Mouse (Mus musculus) hindbrain, embryonic 15.5 days (tissue): ENCODE results near the gene Hbp1. TPM values are rescaled to one million over a fixed set of nuclear protein-coding genes. Genes with fewer than 3 reads are reported as not detected.

Experiments
- ATAC-seq: fragments of 200-750 bp; cut with Nextera tagmentation; 2 replicates; pipeline ENCODE4 v1.8.0; 2017; ENCODE audit warnings: low read depth, moderate number of reproducible peaks, moderate TSS enrichment; ENCODE audit not compliant: low FRiP score
- H3K27ac ChIP-seq: fragments of 300-500 bp; sonication (generic); replicated peaks from 2 replicates; pipeline ENCODE4 v1.5.1; 2015; ENCODE audit warnings: mild to moderate bottlenecking, inconsistent platforms
- H3K27me3 ChIP-seq: fragments of 300-500 bp; sonication (generic); 2 replicates; pipeline ENCODE4 v1.6.1; 2015; ENCODE audit warnings: control low read depth, inconsistent platforms
- H3K36me3 ChIP-seq: fragments of 300-500 bp; sonication (generic); 2 replicates; pipeline ENCODE4 v1.6.1; 2015; ENCODE audit warnings: control low read depth, inconsistent platforms
- H3K4me1 ChIP-seq: fragments of 300-500 bp; sonication (generic); replicated peaks from 2 replicates; pipeline ENCODE4 v1.6.1; 2015; ENCODE audit warnings: control low read depth, inconsistent platforms
- H3K4me2 ChIP-seq: fragments of 300-500 bp; sonication (generic); 2 replicates; pipeline ENCODE4 v1.6.1; 2015; ENCODE audit warnings: moderate library complexity, mild to moderate bottlenecking, inconsistent platforms
- H3K4me3 ChIP-seq: fragments of 300-500 bp; sonication (generic); 2 replicates; pipeline ENCODE4 v1.5.1; 2015; ENCODE audit warnings: mild to moderate bottlenecking, inconsistent platforms
- H3K9ac ChIP-seq: fragments of 300-500 bp; sonication (generic); 2 replicates; pipeline ENCODE4 v1.6.1; 2015; ENCODE audit warnings: inconsistent platforms
- H3K9me3 ChIP-seq: fragments of 300-500 bp; sonication (generic); 2 replicates; pipeline ENCODE4 v1.6.1; 2016; ENCODE audit warnings: control low read depth, inconsistent platforms
- WGBS: fragments of 180-500 bp; shearing (Covaris S2); methylation state at CpG from one replicate; pipeline ENCODE4 v1.1.7; 2015; 5-methylcytosine and 5-hydroxymethylcytosine counted together
- polyA plus RNA-seq: library from polyadenylated mRNA; unstranded; fragments of >200 nt; fragmentation: Nextera tagmentation; extraction: Ambion mirVana; gene quantifications from 2 replicates; pipeline ENCODE4 v1.2.1, GENCODE M21; 2015

The Hbp1 gene
- polyA plus RNA-seq, 1 experiment from 2014 or later = 47.1 TPM

DNA sequence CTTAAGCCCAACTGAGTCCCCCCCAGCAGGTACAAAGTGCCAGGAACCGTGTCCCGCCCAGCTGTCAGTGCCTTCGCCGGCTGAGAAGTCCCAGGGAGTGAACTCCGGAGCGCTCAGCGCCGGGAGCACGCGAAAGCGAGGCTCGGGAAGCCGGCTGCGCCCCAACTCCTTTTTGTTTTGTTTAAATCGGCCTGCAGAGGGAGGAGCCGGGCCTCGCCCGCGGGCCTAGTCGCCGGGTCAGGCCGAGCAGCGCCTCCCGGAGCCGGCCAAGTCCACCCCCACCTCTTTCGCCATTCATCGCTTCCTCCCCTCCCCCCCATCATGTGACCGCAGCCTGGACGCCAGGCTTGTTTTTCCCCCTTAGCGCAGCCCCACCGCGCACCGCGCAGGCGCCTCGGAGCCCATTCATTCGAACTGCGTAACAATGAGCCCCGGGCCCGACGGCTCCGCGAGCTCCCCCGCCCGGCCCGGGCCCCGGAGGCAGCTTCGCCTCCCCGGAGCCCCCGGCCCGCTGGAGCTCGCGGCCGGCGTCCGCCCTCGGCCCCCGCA is 1.1 kb downstream of the Hbp1 start:
- Histone ChIP-seq H3K9me3 (no peaks in the 10 kb centered on the region), H3K4me1 (peaks cover 11% of the 10 kb centered on the region; the same call in 1 of the 2 replicates), H3K27me3 (no peaks in the 10 kb centered on the region), H3K4me3 (peak overlapping the region; percentile 93), H3K9ac (peak overlapping the region; percentile 81), H3K36me3 (no peaks in the 10 kb centered on the region), H3K4me2 (peak overlapping the region; percentile 72), H3K27ac (peak overlapping the region; percentile 97)
- ATAC-seq = peak; percentile 83
- WGBS = 0% methylated on average over 34 of the region's 58 CpGs

DNA sequence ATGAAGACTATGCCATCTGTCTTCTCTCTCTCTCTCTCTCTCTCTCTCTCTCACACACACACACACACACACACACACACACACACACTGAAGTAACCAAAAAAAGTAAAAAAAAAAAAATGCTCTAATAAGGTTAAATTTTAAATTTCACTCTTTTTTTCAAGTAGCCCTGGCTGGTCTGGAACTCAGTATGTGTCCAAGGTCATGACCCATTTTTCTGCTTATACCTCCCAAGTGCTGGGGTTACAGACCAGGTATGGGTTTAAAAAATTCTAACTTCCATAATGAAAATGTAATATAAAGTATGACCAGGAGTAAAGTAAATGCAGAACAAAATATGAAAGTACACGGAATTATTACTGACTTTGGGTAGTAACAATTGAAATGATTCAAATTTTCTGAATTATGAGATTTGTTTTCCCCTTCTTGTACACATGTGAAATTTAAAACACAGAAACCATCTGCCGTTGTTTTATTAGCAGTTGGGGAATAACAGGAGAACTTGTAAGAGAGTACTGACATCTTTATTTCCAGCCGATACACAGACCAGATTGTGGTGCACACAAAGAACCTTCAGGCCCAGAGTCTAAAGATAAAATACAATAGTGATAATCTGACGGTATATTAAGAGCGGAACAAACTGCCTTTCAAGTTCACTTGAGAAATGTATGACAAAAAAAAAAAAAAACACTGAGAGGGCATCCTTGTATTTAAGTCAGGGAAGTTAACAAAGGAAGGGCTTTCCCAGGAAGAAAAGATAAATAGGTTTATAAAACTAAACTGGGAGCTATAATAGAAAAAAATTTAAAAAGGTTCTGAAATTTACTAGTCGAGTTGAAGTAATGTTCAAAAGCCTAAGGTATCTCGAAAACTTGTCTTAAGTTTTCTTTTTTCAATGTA is 2.0 kb downstream of the Hbp1 start:
- 17% methylated on average over 7 of the region's 7 CpGs for WGBS
- H3K27me3 ChIP-seq = no peaks in the 10 kb centered on the region
- peak overlapping the region; percentile 72 for H3K4me2 ChIP-seq
- H3K36me3 ChIP-seq = peaks cover 3% of the 10 kb centered on the region; the same call in 1 of the 2 replicates
- peak overlapping the region; percentile 93 for H3K4me3 ChIP-seq
- peaks cover 11% of the 10 kb centered on the region; the same call in 1 of the 2 replicates for H3K4me1 ChIP-seq
- peak overlapping the region; percentile 81 for H3K9ac ChIP-seq
- H3K9me3 ChIP-seq = no peaks in the 10 kb centered on the region
- peak overlapping the region; percentile 97 for H3K27ac ChIP-seq
- ATAC-seq = no peak

DNA sequence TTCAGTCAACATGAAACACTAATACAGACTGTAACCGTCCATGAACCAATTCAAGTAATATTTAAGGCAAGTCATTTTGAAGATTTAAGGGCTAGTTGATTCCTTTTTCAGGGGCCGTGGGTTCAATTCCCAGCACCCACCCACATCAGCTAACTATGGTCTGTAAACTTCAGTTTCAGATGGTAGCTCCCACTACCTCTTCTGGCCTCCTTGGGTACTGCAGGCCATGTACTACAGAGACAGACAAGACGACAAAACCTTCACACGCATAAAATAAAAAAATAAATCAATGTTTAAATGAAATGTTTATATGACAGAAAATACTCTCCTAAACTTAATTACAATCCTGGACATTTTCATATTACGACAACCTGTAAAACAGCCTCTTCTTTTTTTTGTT is 2.9 kb downstream of the Hbp1 start:
- no peak for ATAC-seq
- no peak overlapping the region for H3K4me3 ChIP-seq

DNA sequence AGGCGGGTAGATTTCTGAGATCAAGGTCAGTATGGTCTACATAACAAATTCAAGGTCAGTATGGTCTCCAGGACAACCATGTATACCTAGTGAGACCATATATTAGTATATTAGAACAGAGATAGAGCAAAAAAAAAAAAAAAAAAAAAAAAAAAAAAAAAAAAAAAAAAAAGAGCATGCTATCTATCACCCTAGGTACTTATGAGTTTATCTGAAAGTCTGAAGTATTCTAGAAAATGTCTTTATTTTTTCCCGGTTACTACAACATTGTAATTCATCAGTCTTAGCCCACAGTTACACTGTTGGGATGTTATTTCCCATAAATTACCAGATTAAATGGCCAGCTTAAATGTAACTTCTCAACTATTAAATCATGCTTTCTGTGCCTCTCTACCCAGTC is 5.9 kb downstream of the Hbp1 start:
- Histone ChIP-seq H3K9ac (no peak overlapping the region), H3K36me3 (peaks cover 20% of the 10 kb centered on the region), H3K4me2 (no peak overlapping the region), H3K27me3 (no peaks in the 10 kb centered on the region), H3K4me3 (no peak overlapping the region), H3K4me1 (peaks cover 7% of the 10 kb centered on the region; the same call in 1 of the 2 replicates), H3K9me3 (no peaks in the 10 kb centered on the region), H3K27ac (no peak overlapping the region)
- WGBS = 96% methylated on average over 2 of the region's 2 CpGs
- no peak for ATAC-seq

More for the DNA sequence above, 2.9 kb downstream of the Hbp1 start:
- H3K4me2 ChIP-seq = no peak overlapping the region
- WGBS = 91% methylated on average over 5 of the region's 5 CpGs
- H3K27me3 ChIP-seq = no peaks in the 10 kb centered on the region
- H3K27ac ChIP-seq = no peak overlapping the region
- H3K9ac ChIP-seq = no peak overlapping the region
- H3K9me3 ChIP-seq = no peaks in the 10 kb centered on the region
- H3K36me3 ChIP-seq = peaks cover 11% of the 10 kb centered on the region
- peaks cover 11% of the 10 kb centered on the region; the same call in 1 of the 2 replicates for H3K4me1 ChIP-seq

DNA sequence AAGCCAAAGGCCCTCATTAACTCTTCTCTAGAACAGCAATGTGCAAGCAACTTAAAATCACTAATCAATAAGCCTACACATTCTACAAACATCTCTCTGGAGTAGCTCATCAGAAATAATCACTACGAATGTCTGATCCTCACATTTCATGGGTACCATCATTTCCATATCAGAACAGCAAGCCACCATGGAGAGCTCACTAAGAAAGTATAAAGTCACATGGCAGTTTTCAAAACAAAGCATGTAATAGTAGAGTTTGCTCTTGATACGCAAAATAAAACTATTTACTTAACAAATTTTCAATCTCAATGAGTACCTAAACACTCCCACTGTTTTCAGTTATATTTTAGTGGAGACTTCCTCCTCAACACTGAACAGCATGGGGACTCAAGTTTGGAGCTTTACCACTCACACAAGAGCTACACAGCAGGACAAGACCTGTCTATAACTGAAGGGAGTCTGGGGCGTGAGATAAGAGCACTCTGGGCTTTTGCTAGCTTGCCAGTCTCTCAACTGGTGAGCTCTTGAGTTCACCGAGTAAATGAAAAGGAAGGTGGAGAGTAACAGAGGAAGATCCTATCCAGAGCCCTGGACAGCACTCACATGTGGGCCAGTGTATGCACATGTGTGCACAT is 7.2 kb downstream of the Hbp1 start:
- H3K36me3 ChIP-seq = peaks cover 33% of the 10 kb centered on the region
- no peaks in the 10 kb centered on the region for H3K27me3 ChIP-seq
- H3K4me3 ChIP-seq = no peak overlapping the region
- ATAC-seq = no peak
- no peak overlapping the region for H3K4me2 ChIP-seq
- WGBS = 95% methylated on average over 4 of the region's 4 CpGs
- H3K9me3 ChIP-seq = no peaks in the 10 kb centered on the region
- H3K4me1 ChIP-seq = peaks cover 4% of the 10 kb centered on the region; the same call in 1 of the 2 replicates
- no peak overlapping the region for H3K9ac ChIP-seq
- H3K27ac ChIP-seq = no peak overlapping the region

DNA sequence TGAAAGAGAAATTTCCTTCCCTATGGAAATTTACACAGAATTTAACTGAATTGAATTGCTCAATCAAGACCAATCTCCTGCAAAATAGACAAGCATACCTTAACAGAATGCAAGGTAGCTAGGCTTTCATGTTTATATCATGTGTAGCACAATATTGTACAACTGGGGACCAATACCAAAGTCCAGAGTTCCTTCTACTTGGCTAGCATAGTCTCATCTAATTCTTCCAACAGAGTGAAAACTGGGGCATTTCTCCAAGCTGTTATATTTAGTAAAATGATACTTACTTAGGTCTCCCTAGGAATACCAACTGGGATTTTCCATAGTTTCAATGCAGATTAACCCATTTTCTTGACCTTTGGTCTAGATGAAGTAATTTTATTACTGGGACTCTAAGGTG is 11.3 kb downstream of the Hbp1 start:
- Histone ChIP-seq H3K4me2 (no peak overlapping the region), H3K4me1 (no peaks in the 10 kb centered on the region), H3K9ac (no peak overlapping the region), H3K36me3 (peaks cover 56% of the 10 kb centered on the region), H3K27ac (no peak overlapping the region), H3K4me3 (no peak overlapping the region), H3K27me3 (no peaks in the 10 kb centered on the region), H3K9me3 (no peaks in the 10 kb centered on the region)
- ATAC-seq = no peak

DNA sequence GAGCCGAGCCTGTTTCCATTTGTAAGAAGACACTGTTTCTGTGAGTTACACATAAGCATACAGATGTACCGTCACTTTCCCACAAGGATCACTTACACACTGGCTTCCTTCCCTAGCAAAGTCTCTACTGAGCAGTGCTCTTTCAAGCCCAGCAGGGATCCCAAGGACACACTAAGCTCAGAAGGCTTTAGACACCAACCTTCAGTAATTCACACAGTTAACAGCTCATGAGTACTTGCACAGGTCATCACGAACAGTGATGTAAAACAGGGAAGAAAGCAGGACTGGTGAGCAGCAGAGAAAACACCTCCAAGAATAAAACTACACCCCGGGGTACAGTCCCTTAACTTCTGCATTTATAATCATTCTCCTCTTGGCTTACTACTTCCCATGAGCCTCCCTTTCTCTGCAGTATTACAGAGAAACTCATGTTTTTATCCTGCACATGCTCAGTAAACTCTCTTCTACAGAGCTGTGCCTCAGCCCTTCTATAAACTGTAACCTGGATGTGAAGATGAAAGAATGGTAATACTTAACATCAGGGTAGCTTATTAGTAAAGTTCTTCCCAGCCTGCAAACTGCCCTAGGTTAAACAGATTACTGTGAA is 11.8 kb downstream of the Hbp1 start:
- no peaks in the 10 kb centered on the region for H3K9me3 ChIP-seq
- H3K36me3 ChIP-seq = peaks cover 55% of the 10 kb centered on the region
- 88% methylated on average over 4 of the region's 4 CpGs for WGBS
- no peaks in the 10 kb centered on the region for H3K4me1 ChIP-seq
- H3K4me2 ChIP-seq = no peak overlapping the region
- no peak overlapping the region for H3K9ac ChIP-seq
- ATAC-seq = no peak
- H3K27ac ChIP-seq = no peak overlapping the region
- no peaks in the 10 kb centered on the region for H3K27me3 ChIP-seq
- H3K4me3 ChIP-seq = no peak overlapping the region

DNA sequence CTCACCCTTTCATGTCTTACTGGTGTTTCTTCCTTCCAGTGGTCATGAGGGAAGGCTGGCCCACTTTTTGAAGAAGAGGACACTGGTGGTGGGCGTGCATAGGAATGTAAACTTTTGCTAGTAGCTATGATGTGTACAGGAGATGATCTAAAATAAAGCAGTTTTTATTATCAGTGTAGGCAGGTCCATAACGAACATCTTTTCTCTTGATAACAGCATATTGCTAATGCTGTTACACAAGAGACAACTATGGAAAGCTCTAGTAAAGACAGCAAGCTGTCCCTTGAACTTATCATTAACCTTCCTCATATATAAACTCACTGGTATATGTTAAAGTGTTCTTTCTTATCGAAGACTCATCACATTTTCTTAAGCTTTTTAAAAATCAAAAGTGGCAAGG is 12.7 kb downstream of the Hbp1 start:
- 93% methylated on average over 3 of the region's 3 CpGs for WGBS

DNA sequence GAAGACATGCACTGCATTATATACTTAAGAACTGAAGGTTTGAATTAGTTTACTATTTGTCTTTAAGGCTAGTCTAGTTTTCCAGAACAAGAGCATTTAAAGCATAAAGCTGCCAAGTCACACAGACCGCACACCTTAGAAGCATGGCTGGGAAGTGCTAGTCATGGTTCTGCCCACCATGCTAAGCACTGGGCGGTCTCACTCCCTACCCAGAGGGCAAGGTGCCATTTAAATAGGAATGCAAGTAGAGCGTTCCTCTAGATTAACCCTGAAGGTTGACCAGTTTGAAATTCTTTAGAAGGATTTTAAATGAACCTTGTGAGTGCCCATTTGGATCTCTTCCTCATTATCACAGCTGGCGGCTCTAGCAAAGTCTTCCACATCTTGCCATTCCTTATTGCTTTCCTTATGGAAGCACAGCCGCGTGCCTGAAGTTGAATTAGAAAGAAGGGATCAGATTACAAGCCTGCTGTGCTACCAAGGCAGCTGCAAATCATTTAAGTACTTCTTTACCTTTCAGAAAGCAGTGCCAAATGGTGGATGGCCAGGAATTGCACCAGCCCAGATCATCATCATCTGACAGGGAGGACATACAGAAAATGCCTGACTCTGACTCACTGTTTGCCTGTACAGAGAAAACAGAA is 13.6 kb downstream of the Hbp1 start:
- Histone ChIP-seq H3K9me3 (no peaks in the 10 kb centered on the region), H3K36me3 (peaks cover 49% of the 10 kb centered on the region), H3K4me1 (no peaks in the 10 kb centered on the region), H3K27ac (no peak overlapping the region), H3K9ac (no peak overlapping the region), H3K4me3 (no peak overlapping the region), H3K27me3 (no peaks in the 10 kb centered on the region), H3K4me2 (no peak overlapping the region)
- WGBS = 51% methylated on average over 6 of the region's 6 CpGs
- no peak for ATAC-seq

More for the DNA sequence above, 12.7 kb downstream of the Hbp1 start:
- Histone ChIP-seq H3K4me2 (no peak overlapping the region), H3K36me3 (peaks cover 46% of the 10 kb centered on the region), H3K4me1 (no peaks in the 10 kb centered on the region), H3K9me3 (no peaks in the 10 kb centered on the region), H3K27me3 (no peaks in the 10 kb centered on the region), H3K4me3 (no peak overlapping the region), H3K9ac (no peak overlapping the region), H3K27ac (no peak overlapping the region)
- ATAC-seq = no peak

DNA sequence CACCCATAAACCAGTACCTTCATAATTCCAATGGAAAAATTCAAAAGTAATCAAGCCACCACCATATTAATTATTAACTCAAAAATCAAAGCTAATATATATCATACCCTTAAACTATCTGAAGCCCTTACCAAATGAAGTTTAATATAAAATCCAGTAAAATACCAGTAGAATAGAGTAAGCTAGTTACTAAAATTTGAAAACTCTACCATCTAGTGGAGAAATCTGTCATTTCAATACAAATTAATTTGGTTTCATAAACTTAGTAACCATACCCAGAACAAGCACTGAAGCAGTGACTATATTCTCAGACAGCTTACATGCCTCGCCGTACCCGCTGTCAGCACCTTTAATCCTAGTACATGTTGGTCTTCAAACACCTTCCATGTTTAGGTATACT is 18.5 kb downstream of the Hbp1 start:
- Histone ChIP-seq H3K27ac (no peak overlapping the region), H3K4me2 (no peak overlapping the region), H3K36me3 (peaks cover 47% of the 10 kb centered on the region), H3K27me3 (no peaks in the 10 kb centered on the region), H3K4me3 (no peak overlapping the region), H3K4me1 (no peaks in the 10 kb centered on the region), H3K9me3 (no peaks in the 10 kb centered on the region), H3K9ac (no peak overlapping the region)
- ATAC-seq = no peak
- WGBS = 96% methylated on average over 3 of the region's 3 CpGs

DNA sequence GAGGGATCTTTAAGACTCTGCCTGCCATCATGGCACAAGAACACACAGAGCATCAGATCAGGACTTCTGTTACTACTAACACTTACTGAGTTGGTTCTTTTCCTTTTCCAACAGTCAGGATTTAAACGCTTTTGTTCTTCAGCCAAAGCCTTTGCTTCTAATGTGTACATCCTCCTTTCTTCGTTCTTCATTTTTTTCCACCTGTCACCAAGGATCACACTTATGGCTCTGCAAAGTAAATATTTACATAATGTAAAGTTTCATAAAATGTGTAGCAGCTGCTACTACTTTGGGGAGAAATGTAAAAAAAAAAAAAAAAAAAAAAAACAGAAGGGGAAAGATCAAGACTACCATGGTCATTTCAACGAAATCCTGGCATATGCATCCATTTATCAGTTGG is 21.8 kb downstream of the Hbp1 start:
- Histone ChIP-seq H3K4me2 (no peak overlapping the region), H3K4me1 (no peaks in the 10 kb centered on the region), H3K4me3 (no peak overlapping the region), H3K9ac (no peak overlapping the region), H3K9me3 (no peaks in the 10 kb centered on the region), H3K27me3 (no peaks in the 10 kb centered on the region), H3K27ac (no peak overlapping the region), H3K36me3 (peaks cover 38% of the 10 kb centered on the region)
- no peak for ATAC-seq
- WGBS = 87% methylated on average over 3 of the region's 3 CpGs
